Mouse (Mus musculus) forebrain, embryonic 14.5 days (tissue): Measurements from ENCODE around the gene Rxrg. TPM values are rescaled to one million over a fixed set of nuclear protein-coding genes. Genes with fewer than 3 reads are reported as not detected.
A peak's percentile ranks its signal among the peaks of the same experiment; 100 is the strongest.

ENCODE experiments used
- ATAC-seq: fragments of 200-750 bp; cut with Nextera tagmentation; 2 replicates; pipeline ENCODE4 v1.8.0; 2017; ENCODE audit warnings: mild to moderate bottlenecking, moderate library complexity
- DNase-seq: peaks from one replicate; pipeline ENCODE4 v3.0.0-alpha.2; 2015; ENCODE audit warnings: low spot score
- H3K27ac ChIP-seq: fragments of 300-500 bp; sonication (generic); 2 replicates; pipeline ENCODE4 v1.5.1; 2014; ENCODE audit warnings: low read depth, mild to moderate bottlenecking, control low read depth, low read length, moderate library complexity
- H3K27me3 ChIP-seq: fragments of 300-500 bp; sonication (generic); replicated peaks from 2 replicates; pipeline ENCODE4 v1.6.1; 2014; ENCODE audit warnings: low read length, control low read depth, mixed read lengths; ENCODE audit not compliant: control insufficient read depth, insufficient read depth
- H3K36me3 ChIP-seq: fragments of 300-500 bp; sonication (generic); 2 replicates; pipeline ENCODE4 v1.6.1; 2014; ENCODE audit warnings: low read length, control low read depth; ENCODE audit not compliant: control insufficient read depth, insufficient read depth
- H3K4me1 ChIP-seq: fragments of 300-500 bp; sonication (generic); 2 replicates; pipeline ENCODE4 v1.6.1; 2014; ENCODE audit warnings: antibody characterized with exemption, low read length, control low read depth; ENCODE audit not compliant: control insufficient read depth, insufficient read depth
- H3K4me2 ChIP-seq: fragments of 300-500 bp; sonication (generic); 2 replicates; pipeline ENCODE4 v1.6.1; 2014; ENCODE audit warnings: mild to moderate bottlenecking, control low read depth, low read length
- H3K4me3 ChIP-seq: fragments of 300-500 bp; sonication (generic); 2 replicates; pipeline ENCODE4 v1.5.1; 2014; ENCODE audit warnings: low read depth, low read length, control low read depth
- H3K9ac ChIP-seq: fragments of 300-500 bp; sonication (generic); 2 replicates; pipeline ENCODE4 v1.6.1; 2014; ENCODE audit warnings: mild to moderate bottlenecking, low read length, control low read depth, moderate library complexity
- H3K9me3 ChIP-seq: fragments of 300-500 bp; sonication (generic); replicated peaks from 2 replicates; pipeline ENCODE4 v1.6.1; 2016; ENCODE audit warnings: low read length, control low read depth, mixed read lengths; ENCODE audit not compliant: control insufficient read depth
- WGBS: fragments of 180-500 bp; shearing (Covaris S2); extraction: QIAGEN DNeasy Blood & Tissue Kit; methylation state at CpG from one replicate; pipeline ENCODE4 v1.1.7; 2014; 5-methylcytosine and 5-hydroxymethylcytosine counted together
- polyA plus RNA-seq: library from polyadenylated mRNA; unstranded; fragments of >200 nt; fragmentation: Nextera tagmentation; extraction: Ambion mirVana; gene quantifications from 2 replicates; pipeline ENCODE4 v1.2.1, GENCODE M21; 2014

The Rxrg gene
- polyA plus RNA-seq, 1 experiment from 2014 or later = 9.3 TPM

DNA sequence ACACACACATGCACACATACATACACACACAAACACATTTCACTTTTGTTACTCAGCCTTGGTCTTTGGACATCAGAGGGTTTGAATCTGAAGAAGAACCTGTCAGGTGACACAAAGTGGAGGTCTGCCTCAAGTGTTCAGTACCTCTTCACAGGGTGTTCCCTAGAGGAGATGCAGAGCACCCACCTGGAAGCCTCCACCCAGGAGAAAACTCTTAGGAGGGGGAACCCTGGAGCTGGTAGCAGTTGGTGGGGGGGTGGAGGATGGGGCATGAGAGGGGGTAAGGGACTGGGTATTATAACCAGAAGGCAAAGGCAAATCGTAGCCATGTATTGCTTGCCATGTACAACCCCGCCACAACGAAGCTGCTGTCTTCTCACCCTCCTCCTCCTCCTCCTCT is 60.9 kb downstream of the Rxrg start:
- DNase-seq (no peak), ATAC-seq (no peak)
- no peaks in the 10 kb centered on the region for H3K9me3 ChIP-seq
- H3K4me3 ChIP-seq = no peak overlapping the region
- H3K27me3 ChIP-seq = peaks cover 10% of the 10 kb centered on the region; the same call in 1 of the 2 replicates
- no peak overlapping the region for H3K27ac ChIP-seq
- no peak overlapping the region for H3K9ac ChIP-seq
- no peak overlapping the region for H3K4me2 ChIP-seq
- H3K36me3 ChIP-seq = no peaks in the 10 kb centered on the region
- H3K4me1 ChIP-seq = peaks cover 12% of the 10 kb centered on the region
- 93% methylated on average over 3 of the region's 3 CpGs for WGBS

GRCm38 (mm10) chr1:167660521-167661101 is 62.4 kb downstream of the Rxrg start:
- no peak overlapping the region for H3K27ac ChIP-seq
- peak; percentile 86 for DNase-seq
- H3K4me3 ChIP-seq = peak overlapping the region; percentile 22
- 1% methylated on average over 21 of the region's 21 CpGs for WGBS
- H3K27me3 ChIP-seq = peaks cover 10% of the 10 kb centered on the region; the same call in 1 of the 2 replicates
- H3K4me1 ChIP-seq = peaks cover 12% of the 10 kb centered on the region
- peak; percentile 89 for ATAC-seq
- no peaks in the 10 kb centered on the region for H3K9me3 ChIP-seq
- H3K9ac ChIP-seq = peak overlapping the region; percentile 51; the same call in 1 of the 2 replicates
- no peaks in the 10 kb centered on the region for H3K36me3 ChIP-seq
- H3K4me2 ChIP-seq = peak overlapping the region; percentile 53

GRCm38 (mm10) chr1:167661123-167661522 is 62.9 kb downstream of the Rxrg start:
- Histone ChIP-seq H3K36me3 (no peaks in the 10 kb centered on the region), H3K9ac (peak overlapping the region; percentile 51; the same call in 1 of the 2 replicates), H3K27ac (no peak overlapping the region), H3K9me3 (no peaks in the 10 kb centered on the region), H3K27me3 (peaks cover 10% of the 10 kb centered on the region; the same call in 1 of the 2 replicates), H3K4me1 (peaks cover 12% of the 10 kb centered on the region), H3K4me2 (peak overlapping the region; percentile 53), H3K4me3 (peak overlapping the region; percentile 22)
- no peak for DNase-seq
- peak; percentile 81 for ATAC-seq
- WGBS = 2% methylated on average over 19 of the region's 19 CpGs

DNA sequence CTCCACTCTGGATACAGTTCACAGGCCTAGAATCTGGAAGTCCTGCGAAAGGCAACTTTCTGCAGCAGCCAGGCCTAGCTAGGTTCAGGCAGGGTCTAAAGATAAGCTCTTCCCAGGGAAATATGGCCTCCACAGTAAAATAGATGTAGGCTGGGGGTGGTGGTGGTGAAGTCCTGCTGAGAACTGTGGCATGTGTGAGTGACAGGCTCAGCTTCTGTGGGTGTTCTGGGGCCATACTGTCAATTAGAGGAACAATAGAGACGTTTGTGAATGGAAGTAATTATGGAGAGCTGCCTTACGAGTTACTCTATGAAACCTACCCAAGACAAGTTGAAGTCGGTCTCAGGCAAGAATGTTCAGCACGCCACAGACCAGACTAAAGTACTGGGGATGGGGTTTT is 65.0 kb downstream of the Rxrg start:
- H3K9ac ChIP-seq = no peak overlapping the region
- peaks cover 10% of the 10 kb centered on the region; the same call in 1 of the 2 replicates for H3K27me3 ChIP-seq
- no peaks in the 10 kb centered on the region for H3K9me3 ChIP-seq
- DNase-seq = no peak
- no peak for ATAC-seq
- no peaks in the 10 kb centered on the region for H3K36me3 ChIP-seq
- H3K27ac ChIP-seq = no peak overlapping the region
- peaks cover 12% of the 10 kb centered on the region for H3K4me1 ChIP-seq
- WGBS = 22% methylated on average over 5 of the region's 5 CpGs
- no peak overlapping the region for H3K4me2 ChIP-seq
- no peak overlapping the region for H3K4me3 ChIP-seq

DNA sequence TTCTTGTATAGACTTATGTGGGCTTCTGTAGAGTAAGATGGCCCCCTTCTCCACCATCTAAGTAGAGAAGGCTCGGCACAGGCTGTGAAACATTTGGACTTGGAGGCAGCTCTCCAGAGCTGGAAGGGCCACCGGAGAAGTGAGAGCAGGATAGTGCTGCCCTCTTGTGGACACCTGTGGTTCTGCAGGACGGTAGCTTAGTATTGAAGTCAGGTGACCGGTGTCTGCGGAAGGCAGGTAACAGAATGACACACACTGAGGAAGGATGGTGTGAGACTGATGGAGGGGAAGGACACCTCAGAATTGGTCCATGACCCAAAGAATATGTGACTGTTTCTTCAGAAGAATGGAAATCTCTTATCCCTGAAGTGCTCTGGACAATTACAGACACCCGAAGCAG is 71.6 kb downstream of the Rxrg start:
- WGBS = 32% methylated on average over 6 of the region's 6 CpGs
- no peak overlapping the region for H3K9ac ChIP-seq
- DNase-seq (peak; percentile 57), ATAC-seq (no peak)
- H3K27me3 ChIP-seq = peaks cover 21% of the 10 kb centered on the region
- H3K9me3 ChIP-seq = no peaks in the 10 kb centered on the region
- no peaks in the 10 kb centered on the region for H3K36me3 ChIP-seq
- H3K4me2 ChIP-seq = no peak overlapping the region
- H3K4me3 ChIP-seq = no peak overlapping the region
- no peak overlapping the region for H3K27ac ChIP-seq
- no peaks in the 10 kb centered on the region for H3K4me1 ChIP-seq

GRCm38 (mm10) chr1:167672433-167672987 is 74.3 kb downstream of the Rxrg start:
- no peak for DNase-seq

GRCm38 (mm10) chr1:167679061-167679460 is 80.9 kb downstream of the Rxrg start:
- DNase-seq (no peak), ATAC-seq (no peak)
- no peak overlapping the region for H3K4me3 ChIP-seq
- H3K27me3 ChIP-seq = peaks cover 2% of the 10 kb centered on the region; the same call in 1 of the 2 replicates
- H3K9ac ChIP-seq = no peak overlapping the region
- H3K36me3 ChIP-seq = no peaks in the 10 kb centered on the region
- no peaks in the 10 kb centered on the region for H3K4me1 ChIP-seq
- no peak overlapping the region for H3K4me2 ChIP-seq
- H3K27ac ChIP-seq = no peak overlapping the region
- WGBS = 98% methylated on average over 6 of the region's 6 CpGs
- peaks cover 9% of the 10 kb centered on the region for H3K9me3 ChIP-seq

More at GRCm38 (mm10) chr1:167672433-167672987, 74.3 kb downstream of the Rxrg start:
- no peak overlapping the region for H3K4me3 ChIP-seq
- H3K27me3 ChIP-seq = peaks cover 21% of the 10 kb centered on the region
- no peaks in the 10 kb centered on the region for H3K9me3 ChIP-seq
- H3K4me1 ChIP-seq = no peaks in the 10 kb centered on the region
- H3K9ac ChIP-seq = no peak overlapping the region
- H3K27ac ChIP-seq = no peak overlapping the region
- no peaks in the 10 kb centered on the region for H3K36me3 ChIP-seq
- ATAC-seq = no peak
- H3K4me2 ChIP-seq = no peak overlapping the region
- WGBS = 22% methylated on average over 17 of the region's 17 CpGs

DNA sequence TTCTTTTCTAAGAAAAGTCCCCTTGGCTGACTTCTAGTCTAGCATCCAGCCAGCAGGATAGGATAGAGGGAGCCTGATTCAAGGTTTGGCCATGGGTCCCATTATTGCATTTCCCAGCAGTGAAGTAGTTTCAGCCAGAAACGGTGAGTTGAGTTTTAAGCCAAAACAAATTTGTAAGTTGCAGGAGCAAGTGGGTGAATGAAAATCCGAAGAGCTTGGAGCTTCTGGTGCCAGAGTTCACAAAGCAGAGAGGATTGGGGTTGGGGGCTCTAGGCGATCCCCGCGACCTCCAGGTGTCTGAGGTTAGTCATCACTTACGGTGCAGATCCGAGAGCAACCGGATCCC is 89.8 kb downstream of the Rxrg start:
- Histone ChIP-seq H3K9ac (0 out of 2 replicates have a peak overlapping the region, but pooled peaks have one; percentile 54), H3K4me1 (peaks cover 13% of the 10 kb centered on the region), H3K36me3 (no peaks in the 10 kb centered on the region), H3K9me3 (peaks cover 6% of the 10 kb centered on the region; the same call in 1 of the 2 replicates), H3K4me2 (peak overlapping the region; percentile 70), H3K27ac (no peak overlapping the region), H3K27me3 (peaks cover 61% of the 10 kb centered on the region), H3K4me3 (peak overlapping the region; percentile 39; the same call in 1 of the 2 replicates)
- ATAC-seq (no peak; the same call in 1 of the 2 replicates), DNase-seq (no peak)
- 0% methylated on average over 8 of the region's 8 CpGs for WGBS
